Mouse (Mus musculus): ENCODE data around the gene C2cd4c. TPM values are rescaled to one million over a fixed set of nuclear protein-coding genes. Genes with fewer than 3 reads are reported as not detected.

Gene C2cd4c
- polyA plus RNA-seq, 1 experiment from 2014 or later: 0.70 TPM

DNA sequence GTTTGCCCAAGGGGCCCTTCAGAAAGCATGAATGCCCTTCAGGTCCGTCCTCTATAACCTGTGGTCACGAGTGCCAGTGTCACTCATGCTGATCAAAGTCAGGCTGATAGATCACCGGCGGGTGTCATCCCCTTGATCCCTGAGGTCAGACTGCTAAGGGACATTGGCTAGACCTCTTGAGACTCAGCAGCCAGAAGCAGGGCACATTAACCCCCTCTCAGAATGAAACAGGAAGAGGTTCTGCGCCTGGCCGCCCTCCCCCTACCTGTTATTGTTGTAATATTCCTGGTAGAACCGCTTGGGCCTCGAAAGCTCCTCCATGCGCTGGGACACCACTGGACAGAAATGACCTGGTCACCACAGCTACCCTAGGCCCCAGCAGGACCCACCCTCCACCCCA is 29.4 kb downstream of the C2cd4c start:
- Histone ChIP-seq H3K4me3 (ENCODE audit: low read length) (no peak overlapping the region), H3K4me2 (ENCODE audit: low read length) (no peak overlapping the region), H3K27ac (ENCODE audit: low read depth, low read length) (no peak overlapping the region), H3K36me3 (ENCODE audit: control insufficient read depth, insufficient read depth, low read length) (no peaks in the 10 kb centered on the region), H3K9ac (ENCODE audit: low read depth, low read length) (no peak overlapping the region), H3K9me3 (ENCODE audit: control insufficient read depth, low read length) (no peaks in the 10 kb centered on the region), H3K27me3 (replicated peaks; ENCODE audit: control insufficient read depth, insufficient read depth, low read length) (no peaks in the 10 kb centered on the region), H3K4me1 (ENCODE audit: control insufficient read depth, insufficient read depth, low read depth, low read length) (no peaks in the 10 kb centered on the region)
- 80% methylated on average over 9 of the region's 9 CpGs for WGBS
- ATAC-seq: no peak

DNA sequence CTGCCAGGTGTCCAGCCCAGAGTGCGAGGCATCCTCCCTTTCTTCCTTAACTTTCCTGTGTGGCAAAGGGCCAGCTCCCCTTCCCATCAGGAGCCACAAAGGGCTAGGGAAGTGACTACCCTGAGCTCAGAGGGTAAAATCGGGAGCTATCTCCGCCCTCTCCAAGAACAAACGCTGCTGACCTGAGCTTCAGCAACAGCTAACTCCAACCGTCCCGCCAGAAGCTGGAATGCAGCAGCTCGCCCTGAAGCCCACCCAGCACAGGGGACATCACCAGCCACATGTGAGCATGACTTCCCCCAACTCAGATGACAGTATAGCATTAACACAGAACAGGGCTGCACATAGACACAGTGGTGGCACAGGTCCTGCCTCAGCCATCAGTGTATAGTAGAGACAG is 29.8 kb downstream of the C2cd4c start:
- ATAC-seq: no peak

DNA sequence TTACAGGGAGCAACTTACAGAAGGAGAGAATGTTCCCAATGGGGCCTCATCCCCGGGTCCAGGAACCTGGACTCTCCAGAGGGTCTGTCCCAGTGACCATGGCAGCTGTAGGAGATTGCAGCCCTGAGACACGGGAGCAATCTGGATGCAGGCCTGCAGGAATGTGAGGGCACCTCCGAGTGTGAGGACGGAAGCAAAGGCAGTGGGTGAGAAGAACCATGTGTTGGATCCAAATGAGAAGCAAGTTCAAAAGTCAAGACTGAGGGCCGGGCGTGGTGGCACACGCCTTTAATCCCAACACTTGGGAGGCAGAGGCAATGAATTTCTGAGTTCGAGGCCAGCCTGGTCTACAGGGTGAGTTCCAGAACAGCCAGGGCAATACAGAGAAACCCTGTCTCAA is 32.3 kb downstream of the C2cd4c start:
- Histone ChIP-seq H3K36me3 (ENCODE audit: control insufficient read depth, insufficient read depth, low read length) (no peaks in the 10 kb centered on the region), H3K9me3 (ENCODE audit: control insufficient read depth, low read length) (no peaks in the 10 kb centered on the region), H3K27ac (ENCODE audit: low read depth, low read length) (no peak overlapping the region), H3K9ac (ENCODE audit: low read depth, low read length) (no peak overlapping the region), H3K4me1 (ENCODE audit: control insufficient read depth, insufficient read depth, low read depth, low read length) (no peaks in the 10 kb centered on the region), H3K4me3 (ENCODE audit: low read length) (no peak overlapping the region), H3K27me3 (replicated peaks; ENCODE audit: control insufficient read depth, insufficient read depth, low read length) (no peaks in the 10 kb centered on the region), H3K4me2 (ENCODE audit: low read length) (no peak overlapping the region)
- 90% methylated on average over 8 of the region's 8 CpGs for WGBS
- no peak for ATAC-seq

More for the DNA sequence above, 29.8 kb downstream of the C2cd4c start:
- no peaks in the 10 kb centered on the region for H3K4me1 ChIP-seq (ENCODE audit: control insufficient read depth, insufficient read depth, low read depth, low read length)
- WGBS: 79% methylated on average over 7 of the region's 7 CpGs
- no peaks in the 10 kb centered on the region for H3K27me3 ChIP-seq (replicated peaks; ENCODE audit: control insufficient read depth, insufficient read depth, low read length)
- H3K27ac ChIP-seq (ENCODE audit: low read depth, low read length): no peak overlapping the region
- no peak overlapping the region for H3K9ac ChIP-seq (ENCODE audit: low read depth, low read length)
- H3K9me3 ChIP-seq (ENCODE audit: control insufficient read depth, low read length): no peaks in the 10 kb centered on the region
- H3K4me3 ChIP-seq (ENCODE audit: low read length): no peak overlapping the region
- H3K4me2 ChIP-seq (ENCODE audit: low read length): no peak overlapping the region
- H3K36me3 ChIP-seq (ENCODE audit: control insufficient read depth, insufficient read depth, low read length): no peaks in the 10 kb centered on the region

DNA sequence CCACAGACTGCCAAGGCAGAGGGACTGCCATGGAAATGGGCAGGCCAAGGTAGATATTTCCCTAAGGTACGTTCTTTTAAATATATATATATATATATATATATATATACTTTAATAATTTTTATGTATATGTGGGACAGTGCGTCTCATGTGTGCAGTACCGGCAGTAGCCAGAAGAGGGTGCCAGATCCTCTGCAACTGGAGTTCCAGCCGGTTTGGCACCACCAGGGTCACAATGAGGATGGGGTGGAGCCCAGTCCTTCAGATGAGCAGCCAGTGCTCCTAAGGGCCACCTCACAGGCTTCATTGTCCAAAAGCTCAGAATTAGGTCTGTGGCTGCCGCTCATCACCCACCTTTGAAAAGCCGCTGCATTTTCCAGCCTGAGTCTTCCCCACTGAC is 33.0 kb downstream of the C2cd4c start:
- ATAC-seq: no peak
- H3K4me1 ChIP-seq (ENCODE audit: control insufficient read depth, insufficient read depth, low read depth, low read length): no peaks in the 10 kb centered on the region
- no peaks in the 10 kb centered on the region for H3K36me3 ChIP-seq (ENCODE audit: control insufficient read depth, insufficient read depth, low read length)
- no peaks in the 10 kb centered on the region for H3K9me3 ChIP-seq (ENCODE audit: control insufficient read depth, low read length)
- no peak overlapping the region for H3K27ac ChIP-seq (ENCODE audit: low read depth, low read length)
- no peak overlapping the region for H3K4me3 ChIP-seq (ENCODE audit: low read length)
- 39% methylated on average over 6 of the region's 6 CpGs for WGBS
- no peak overlapping the region for H3K4me2 ChIP-seq (ENCODE audit: low read length)
- H3K9ac ChIP-seq (ENCODE audit: low read depth, low read length): no peak overlapping the region
- H3K27me3 ChIP-seq (replicated peaks; ENCODE audit: control insufficient read depth, insufficient read depth, low read length): no peaks in the 10 kb centered on the region

DNA sequence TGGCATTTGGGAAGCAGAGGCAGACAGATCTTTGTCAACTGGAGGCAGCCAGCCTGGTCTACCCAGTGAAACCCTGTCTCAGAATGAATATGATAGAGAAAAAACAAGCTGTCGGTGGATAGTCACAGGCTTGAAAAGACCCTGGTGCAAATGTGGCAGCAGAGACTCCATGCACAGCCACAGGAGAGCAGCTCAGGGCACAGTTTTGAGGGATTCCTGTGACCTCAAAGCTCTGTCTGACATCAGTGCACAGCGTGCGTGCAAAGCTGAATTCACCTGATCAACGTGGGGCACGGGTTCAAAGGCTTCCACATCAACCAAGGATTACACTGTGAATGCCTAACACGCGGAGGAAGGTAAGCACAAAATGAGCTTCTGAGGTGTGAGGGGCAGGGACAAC is 33.5 kb downstream of the C2cd4c start:
- Histone ChIP-seq H3K27me3 (replicated peaks; ENCODE audit: control insufficient read depth, insufficient read depth, low read length) (no peaks in the 10 kb centered on the region), H3K27ac (ENCODE audit: low read depth, low read length) (no peak overlapping the region), H3K9ac (ENCODE audit: low read depth, low read length) (no peak overlapping the region), H3K36me3 (ENCODE audit: control insufficient read depth, insufficient read depth, low read length) (no peaks in the 10 kb centered on the region), H3K4me1 (ENCODE audit: control insufficient read depth, insufficient read depth, low read depth, low read length) (no peaks in the 10 kb centered on the region), H3K4me2 (ENCODE audit: low read length) (no peak overlapping the region), H3K9me3 (ENCODE audit: control insufficient read depth, low read length) (no peaks in the 10 kb centered on the region), H3K4me3 (ENCODE audit: low read length) (no peak overlapping the region)
- no peak for ATAC-seq
- WGBS: 69% methylated on average over 7 of the region's 7 CpGs

DNA sequence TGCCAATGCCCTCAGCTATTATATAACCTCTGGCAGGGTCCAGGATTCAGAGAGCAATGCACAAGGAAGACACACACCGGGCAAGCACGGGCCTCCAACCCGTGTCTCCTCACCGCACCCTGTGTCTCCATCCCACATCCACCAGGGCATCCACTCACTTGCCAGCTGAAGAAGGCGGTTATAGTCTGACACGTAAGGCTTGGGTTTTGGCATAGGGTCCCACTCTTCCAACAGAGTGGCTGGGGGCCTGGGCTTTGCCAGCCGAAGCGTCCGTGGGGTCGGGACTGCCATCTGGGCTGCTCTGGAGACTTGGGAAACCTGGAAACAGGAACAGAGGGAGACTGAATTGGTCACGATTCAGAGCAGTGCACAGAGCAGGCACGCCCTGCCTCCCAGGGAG is 34.0 kb downstream of the C2cd4c start:
- no peaks in the 10 kb centered on the region for H3K4me1 ChIP-seq (ENCODE audit: control insufficient read depth, insufficient read depth, low read depth, low read length)
- no peaks in the 10 kb centered on the region for H3K36me3 ChIP-seq (ENCODE audit: control insufficient read depth, insufficient read depth, low read length)
- no peak overlapping the region for H3K4me2 ChIP-seq (ENCODE audit: low read length)
- no peak overlapping the region for H3K9ac ChIP-seq (ENCODE audit: low read depth, low read length)
- H3K4me3 ChIP-seq (ENCODE audit: low read length): no peak overlapping the region
- H3K27me3 ChIP-seq (replicated peaks; ENCODE audit: control insufficient read depth, insufficient read depth, low read length): no peaks in the 10 kb centered on the region
- ATAC-seq: no peak
- H3K27ac ChIP-seq (ENCODE audit: low read depth, low read length): no peak overlapping the region
- 77% methylated on average over 12 of the region's 12 CpGs for WGBS
- H3K9me3 ChIP-seq (ENCODE audit: control insufficient read depth, low read length): no peaks in the 10 kb centered on the region

DNA sequence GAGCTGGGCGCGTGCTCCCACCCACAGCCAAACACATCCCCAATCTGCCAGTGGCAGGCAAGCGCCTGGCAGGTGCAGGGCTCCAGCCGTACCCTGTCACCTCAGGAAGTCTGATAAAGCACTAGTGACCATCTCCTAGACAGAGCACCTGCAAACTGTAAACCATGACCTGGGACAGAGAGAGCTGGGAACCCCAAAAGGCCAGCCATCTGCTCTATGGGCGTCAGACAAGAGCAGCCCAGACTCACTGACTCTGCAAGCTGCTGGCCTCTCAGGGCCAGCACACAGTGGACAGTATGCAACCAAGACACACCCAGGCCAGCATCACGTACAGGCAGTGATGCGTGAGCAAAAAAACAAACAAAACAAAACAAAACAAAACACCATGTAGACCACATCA is 34.9 kb downstream of the C2cd4c start:
- no peak overlapping the region for H3K4me2 ChIP-seq (ENCODE audit: low read length)
- no peak overlapping the region for H3K27ac ChIP-seq (ENCODE audit: low read depth, low read length)
- no peak overlapping the region for H3K4me3 ChIP-seq (ENCODE audit: low read length)
- WGBS: 78% methylated on average over 7 of the region's 7 CpGs
- H3K9ac ChIP-seq (ENCODE audit: low read depth, low read length): no peak overlapping the region
- no peak for ATAC-seq
- H3K27me3 ChIP-seq (replicated peaks; ENCODE audit: control insufficient read depth, insufficient read depth, low read length): no peaks in the 10 kb centered on the region
- no peaks in the 10 kb centered on the region for H3K9me3 ChIP-seq (ENCODE audit: control insufficient read depth, low read length)
- no peaks in the 10 kb centered on the region for H3K4me1 ChIP-seq (ENCODE audit: control insufficient read depth, insufficient read depth, low read depth, low read length)
- H3K36me3 ChIP-seq (ENCODE audit: control insufficient read depth, insufficient read depth, low read length): no peaks in the 10 kb centered on the region

DNA sequence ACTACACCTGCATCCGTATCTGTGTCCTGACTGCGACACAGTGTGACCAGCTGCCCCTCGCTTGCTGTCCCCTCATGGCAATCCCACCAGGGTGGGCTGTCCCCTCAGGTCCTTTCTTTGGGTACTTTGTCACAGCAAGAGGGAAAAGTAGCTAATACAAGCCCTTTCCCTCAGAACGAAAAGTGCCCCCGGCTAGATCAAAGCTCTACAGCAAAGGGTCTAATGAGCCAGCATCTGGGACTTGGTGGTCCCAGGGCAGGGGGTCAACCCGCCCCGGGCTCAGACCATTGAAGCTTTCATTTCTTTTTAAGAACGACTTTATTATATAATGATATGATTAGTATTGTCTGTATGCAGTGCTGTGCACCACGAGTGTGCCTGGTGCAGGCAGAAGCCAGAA is 35.5 kb downstream of the C2cd4c start:
- no peaks in the 10 kb centered on the region for H3K27me3 ChIP-seq (replicated peaks; ENCODE audit: control insufficient read depth, insufficient read depth, low read length)
- 60% methylated on average over 9 of the region's 9 CpGs for WGBS
- no peaks in the 10 kb centered on the region for H3K4me1 ChIP-seq (ENCODE audit: control insufficient read depth, insufficient read depth, low read depth, low read length)
- no peak overlapping the region for H3K4me3 ChIP-seq (ENCODE audit: low read length)
- ATAC-seq: no peak
- no peak overlapping the region for H3K4me2 ChIP-seq (ENCODE audit: low read length)
- no peak overlapping the region for H3K9ac ChIP-seq (ENCODE audit: low read depth, low read length)
- H3K36me3 ChIP-seq (ENCODE audit: control insufficient read depth, insufficient read depth, low read length): no peaks in the 10 kb centered on the region
- no peak overlapping the region for H3K27ac ChIP-seq (ENCODE audit: low read depth, low read length)
- no peaks in the 10 kb centered on the region for H3K9me3 ChIP-seq (ENCODE audit: control insufficient read depth, low read length)

DNA sequence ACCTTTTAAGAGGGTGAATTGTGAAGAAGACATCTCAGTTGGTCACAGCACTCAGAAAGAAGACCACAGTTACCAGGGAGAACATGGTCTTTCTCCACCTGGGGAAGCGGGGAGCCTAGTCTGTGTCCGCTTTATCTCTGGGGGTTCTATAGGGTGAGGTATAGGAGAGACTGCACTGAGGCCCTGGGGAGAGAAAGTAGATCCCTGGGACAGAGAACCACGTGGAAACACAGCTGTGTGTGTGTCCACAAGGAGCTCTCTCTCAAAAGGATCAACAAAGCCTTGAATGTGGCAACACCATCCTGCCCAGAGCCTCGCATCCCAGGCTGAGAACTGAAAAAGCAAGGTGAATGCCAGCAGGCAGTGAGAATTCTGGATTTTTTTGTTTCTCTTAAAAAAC is 36.4 kb downstream of the C2cd4c start:
- Histone ChIP-seq H3K4me2 (ENCODE audit: low read length) (no peak overlapping the region), H3K9ac (ENCODE audit: low read depth, low read length) (no peak overlapping the region), H3K4me3 (ENCODE audit: low read length) (no peak overlapping the region), H3K27me3 (replicated peaks; ENCODE audit: control insufficient read depth, insufficient read depth, low read length) (no peaks in the 10 kb centered on the region), H3K27ac (ENCODE audit: low read depth, low read length) (no peak overlapping the region), H3K4me1 (ENCODE audit: control insufficient read depth, insufficient read depth, low read depth, low read length) (no peaks in the 10 kb centered on the region), H3K9me3 (ENCODE audit: control insufficient read depth, low read length) (no peaks in the 10 kb centered on the region), H3K36me3 (ENCODE audit: control insufficient read depth, insufficient read depth, low read length) (no peaks in the 10 kb centered on the region)
- no peak for ATAC-seq
- WGBS: 73% methylated on average over 4 of the region's 4 CpGs

DNA sequence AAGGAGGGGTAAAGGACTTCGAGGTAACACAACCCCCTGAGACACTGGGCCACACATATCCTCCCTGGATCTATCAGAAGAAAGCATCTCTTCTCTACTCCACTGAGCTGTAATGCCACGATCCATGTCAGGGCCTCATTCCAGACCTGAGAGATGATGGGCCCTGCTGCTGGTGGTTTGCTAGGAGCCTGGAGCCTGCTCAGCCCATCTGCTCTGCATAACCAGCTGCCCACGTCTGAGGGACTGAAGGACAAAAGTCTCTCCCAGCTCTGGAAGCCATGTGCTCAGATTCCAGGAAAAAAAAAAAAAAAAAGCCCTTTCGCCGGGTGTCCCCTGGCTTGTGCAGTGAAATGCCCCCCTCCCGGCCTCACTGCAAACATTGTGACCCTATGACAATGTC is 38.1 kb downstream of the C2cd4c start:
- H3K27ac ChIP-seq (ENCODE audit: low read depth, low read length): no peak overlapping the region
- H3K36me3 ChIP-seq (ENCODE audit: control insufficient read depth, insufficient read depth, low read length): no peaks in the 10 kb centered on the region
- H3K9ac ChIP-seq (ENCODE audit: low read depth, low read length): no peak overlapping the region
- H3K27me3 ChIP-seq (replicated peaks; ENCODE audit: control insufficient read depth, insufficient read depth, low read length): no peaks in the 10 kb centered on the region
- WGBS: 79% methylated on average over 6 of the region's 6 CpGs
- no peak overlapping the region for H3K4me3 ChIP-seq (ENCODE audit: low read length)
- H3K4me2 ChIP-seq (ENCODE audit: low read length): no peak overlapping the region
- no peaks in the 10 kb centered on the region for H3K4me1 ChIP-seq (ENCODE audit: control insufficient read depth, insufficient read depth, low read depth, low read length)
- no peaks in the 10 kb centered on the region for H3K9me3 ChIP-seq (ENCODE audit: control insufficient read depth, low read length)
- no peak for ATAC-seq
